Mouse (Mus musculus): Measurements from ENCODE around the gene Spen. TPM values are rescaled to one million over a fixed set of nuclear protein-coding genes. Genes with fewer than 3 reads are reported as not detected.

Spen gene
- polyA plus RNA-seq, 1 experiment from 2014 or later = 19.3 TPM

GRCm38 (mm10) chr4:141552484-141552883 lies 14.1 kb upstream of the Spen start:
- no peak overlapping the region for H3K9ac ChIP-seq (ENCODE audit: low read depth, low read length)
- no peaks in the 10 kb centered on the region for H3K9me3 ChIP-seq (ENCODE audit: control insufficient read depth, low read length)
- no peak overlapping the region for H3K4me2 ChIP-seq (replicated peaks; ENCODE audit: low read depth, low read length)
- no peak overlapping the region for H3K4me3 ChIP-seq (ENCODE audit: low read length)
- ATAC-seq (ENCODE audit: low FRiP score, low TSS enrichment) = peak; percentile 46; the same call in 1 of the 2 replicates
- no peak overlapping the region for H3K27ac ChIP-seq (ENCODE audit: low read depth, low read length)
- peaks cover 4% of the 10 kb centered on the region; the same call in 1 of the 2 replicates for H3K4me1 ChIP-seq (ENCODE audit: control insufficient read depth, insufficient read depth, low read length)
- 22% methylated on average over 2 of the region's 2 CpGs for WGBS
- no peaks in the 10 kb centered on the region for H3K27me3 ChIP-seq (ENCODE audit: control insufficient read depth, insufficient read depth, low read length)
- no peaks in the 10 kb centered on the region for H3K36me3 ChIP-seq (ENCODE audit: control insufficient read depth, insufficient read depth, low read length)

GRCm38 (mm10) chr4:141547299-141547698 lies 8.9 kb upstream of the Spen start:
- Histone ChIP-seq H3K4me3 (ENCODE audit: low read length) (peak overlapping the region; percentile 76), H3K27ac (ENCODE audit: low read depth, low read length) (peak overlapping the region; percentile 100), H3K9ac (ENCODE audit: low read depth, low read length) (peak overlapping the region; percentile 96), H3K4me2 (replicated peaks; ENCODE audit: low read depth, low read length) (peak overlapping the region; percentile 89), H3K27me3 (ENCODE audit: control insufficient read depth, insufficient read depth, low read length) (no peaks in the 10 kb centered on the region), H3K9me3 (ENCODE audit: control insufficient read depth, low read length) (no peaks in the 10 kb centered on the region), H3K36me3 (ENCODE audit: control insufficient read depth, insufficient read depth, low read length) (no peaks in the 10 kb centered on the region), H3K4me1 (ENCODE audit: control insufficient read depth, insufficient read depth, low read length) (peaks cover 14% of the 10 kb centered on the region; the same call in 1 of the 2 replicates)
- 20% methylated on average over 9 of the region's 9 CpGs for WGBS
- ATAC-seq (ENCODE audit: low FRiP score, low TSS enrichment) = no peak

- H3K27ac ChIP-seq (ENCODE audit: low read depth, low read length) = peak overlapping the region; percentile 100
- H3K9ac ChIP-seq (ENCODE audit: low read depth, low read length) = peak overlapping the region; percentile 96
- ATAC-seq (ENCODE audit: low FRiP score, low TSS enrichment) = peak; percentile 89
- peak overlapping the region; percentile 76 for H3K4me3 ChIP-seq (ENCODE audit: low read length)
- H3K9me3 ChIP-seq (ENCODE audit: control insufficient read depth, low read length) = no peaks in the 10 kb centered on the region
- H3K4me1 ChIP-seq (ENCODE audit: control insufficient read depth, insufficient read depth, low read length) = peaks cover 17% of the 10 kb centered on the region; the same call in 1 of the 2 replicates
- peak overlapping the region; percentile 89 for H3K4me2 ChIP-seq (replicated peaks; ENCODE audit: low read depth, low read length)
- H3K36me3 ChIP-seq (ENCODE audit: control insufficient read depth, insufficient read depth, low read length) = no peaks in the 10 kb centered on the region
- no peaks in the 10 kb centered on the region for H3K27me3 ChIP-seq (ENCODE audit: control insufficient read depth, insufficient read depth, low read length)
- under 1% methylated on average over 83 of the region's 98 CpGs for WGBS
Observed at GRCm38 (mm10) chr4:141546334-141547200, 8.2 kb upstream of the Spen start.

GRCm38 (mm10) chr4:141545743-141546333 lies 7.4 kb upstream of the Spen start:
- peak overlapping the region; percentile 100 for H3K27ac ChIP-seq (ENCODE audit: low read depth, low read length)
- peak; percentile 81 for ATAC-seq (ENCODE audit: low FRiP score, low TSS enrichment)
- WGBS = under 1% methylated on average over 53 of the region's 56 CpGs
- peak overlapping the region; percentile 96 for H3K9ac ChIP-seq (ENCODE audit: low read depth, low read length)
- peaks cover 17% of the 10 kb centered on the region; the same call in 1 of the 2 replicates for H3K4me1 ChIP-seq (ENCODE audit: control insufficient read depth, insufficient read depth, low read length)
- peak overlapping the region; percentile 76 for H3K4me3 ChIP-seq (ENCODE audit: low read length)
- H3K27me3 ChIP-seq (ENCODE audit: control insufficient read depth, insufficient read depth, low read length) = no peaks in the 10 kb centered on the region
- H3K4me2 ChIP-seq (replicated peaks; ENCODE audit: low read depth, low read length) = peak overlapping the region; percentile 94
- no peaks in the 10 kb centered on the region for H3K36me3 ChIP-seq (ENCODE audit: control insufficient read depth, insufficient read depth, low read length)
- no peaks in the 10 kb centered on the region for H3K9me3 ChIP-seq (ENCODE audit: control insufficient read depth, low read length)

- no peaks in the 10 kb centered on the region for H3K27me3 ChIP-seq (ENCODE audit: control insufficient read depth, insufficient read depth, low read length)
- H3K36me3 ChIP-seq (ENCODE audit: control insufficient read depth, insufficient read depth, low read length) = no peaks in the 10 kb centered on the region
- peak; percentile 44 for ATAC-seq (ENCODE audit: low FRiP score, low TSS enrichment)
- peaks cover 17% of the 10 kb centered on the region; the same call in 1 of the 2 replicates for H3K4me1 ChIP-seq (ENCODE audit: control insufficient read depth, insufficient read depth, low read length)
- H3K9ac ChIP-seq (ENCODE audit: low read depth, low read length) = peak overlapping the region; percentile 96
- under 1% methylated on average over 45 of the region's 45 CpGs for WGBS
- H3K4me3 ChIP-seq (ENCODE audit: low read length) = peak overlapping the region; percentile 76
- H3K27ac ChIP-seq (ENCODE audit: low read depth, low read length) = peak overlapping the region; percentile 96
- H3K9me3 ChIP-seq (ENCODE audit: control insufficient read depth, low read length) = no peaks in the 10 kb centered on the region
- H3K4me2 ChIP-seq (replicated peaks; ENCODE audit: low read depth, low read length) = peak overlapping the region; percentile 94
Observed at GRCm38 (mm10) chr4:141545071-141545742, 6.8 kb upstream of the Spen start.

- Histone ChIP-seq H3K9ac (ENCODE audit: low read depth, low read length) (peak overlapping the region; percentile 96; the same call in 1 of the 2 replicates), H3K27ac (ENCODE audit: low read depth, low read length) (peak overlapping the region; percentile 96), H3K4me3 (ENCODE audit: low read length) (peak overlapping the region; percentile 76; the same call in 1 of the 2 replicates), H3K4me1 (ENCODE audit: control insufficient read depth, insufficient read depth, low read length) (peaks cover 18% of the 10 kb centered on the region; the same call in 1 of the 2 replicates), H3K36me3 (ENCODE audit: control insufficient read depth, insufficient read depth, low read length) (no peaks in the 10 kb centered on the region), H3K27me3 (ENCODE audit: control insufficient read depth, insufficient read depth, low read length) (no peaks in the 10 kb centered on the region), H3K9me3 (ENCODE audit: control insufficient read depth, low read length) (no peaks in the 10 kb centered on the region), H3K4me2 (replicated peaks; ENCODE audit: low read depth, low read length) (peak overlapping the region; percentile 94)
- 46% methylated on average over 2 of the region's 2 CpGs for WGBS
- ATAC-seq (ENCODE audit: low FRiP score, low TSS enrichment) = no peak
Observed at GRCm38 (mm10) chr4:141544536-141544935, 6.1 kb upstream of the Spen start.

GRCm38 (mm10) chr4:141543593-141543992 lies 5.2 kb upstream of the Spen start:
- no peak for ATAC-seq (ENCODE audit: low FRiP score, low TSS enrichment)

GRCm38 (mm10) chr4:141541851-141542250 lies 3.5 kb upstream of the Spen start:
- Histone ChIP-seq H3K4me2 (replicated peaks; ENCODE audit: low read depth, low read length) (no peak overlapping the region), H3K4me1 (ENCODE audit: control insufficient read depth, insufficient read depth, low read length) (peaks cover 14% of the 10 kb centered on the region; the same call in 1 of the 2 replicates), H3K9ac (ENCODE audit: low read depth, low read length) (no peak overlapping the region), H3K9me3 (ENCODE audit: control insufficient read depth, low read length) (no peaks in the 10 kb centered on the region), H3K36me3 (ENCODE audit: control insufficient read depth, insufficient read depth, low read length) (no peaks in the 10 kb centered on the region), H3K4me3 (ENCODE audit: low read length) (no peak overlapping the region), H3K27me3 (ENCODE audit: control insufficient read depth, insufficient read depth, low read length) (no peaks in the 10 kb centered on the region), H3K27ac (ENCODE audit: low read depth, low read length) (no peak overlapping the region)
- ATAC-seq (ENCODE audit: low FRiP score, low TSS enrichment) = no peak
- 26% methylated on average over 7 of the region's 7 CpGs for WGBS

More at GRCm38 (mm10) chr4:141543593-141543992, 5.2 kb upstream of the Spen start:
- no peak overlapping the region for H3K4me2 ChIP-seq (replicated peaks; ENCODE audit: low read depth, low read length)
- H3K36me3 ChIP-seq (ENCODE audit: control insufficient read depth, insufficient read depth, low read length) = no peaks in the 10 kb centered on the region
- no peaks in the 10 kb centered on the region for H3K9me3 ChIP-seq (ENCODE audit: control insufficient read depth, low read length)
- no peak overlapping the region for H3K9ac ChIP-seq (ENCODE audit: low read depth, low read length)
- whole genome bisulfite sequencing = 82% methylated on average over 3 of the region's 3 CpGs
- no peaks in the 10 kb centered on the region for H3K27me3 ChIP-seq (ENCODE audit: control insufficient read depth, insufficient read depth, low read length)
- H3K27ac ChIP-seq (ENCODE audit: low read depth, low read length) = no peak overlapping the region
- H3K4me1 ChIP-seq (ENCODE audit: control insufficient read depth, insufficient read depth, low read length) = peaks cover 23% of the 10 kb centered on the region; the same call in 1 of the 2 replicates
- H3K4me3 ChIP-seq (ENCODE audit: low read length) = no peak overlapping the region

Data from kidney, embryonic 14.5 days (tissue).